Mouse (Mus musculus) adrenal gland, adult 2 months (tissue): ENCODE measurements at regions not wholly inside any gene's neighbourhood (a gene's known extent, or its start where the extent isn't known, plus 50 kb on each side); places are given as distances from the start of the nearest gene placed in this dataset.

ENCODE experiments used
- DNase-seq: peaks from one replicate; pipeline ENCODE4 v3.0.0; 2021

DNA sequence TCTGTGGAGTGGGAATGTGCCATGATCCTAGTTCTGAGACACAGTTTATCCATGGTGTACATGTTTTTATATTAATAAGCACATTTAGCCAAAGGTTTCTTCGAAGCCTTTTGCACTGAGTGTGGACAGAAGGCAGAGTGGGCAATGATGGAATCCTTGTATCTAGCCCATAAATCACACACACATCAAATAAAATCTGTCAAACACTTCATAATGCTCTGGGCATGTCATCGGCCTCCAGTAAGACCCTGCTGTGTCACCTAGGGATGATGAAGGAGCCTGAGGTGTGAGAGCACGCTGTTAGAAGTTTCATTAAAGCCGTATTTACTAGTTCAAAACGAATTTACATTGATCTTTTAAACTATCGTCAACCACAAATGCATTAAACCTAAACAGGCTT is 331.7 kb downstream of the Setd4 start:
- no peak for DNase-seq

GRCm38 (mm10) chr16:93264061-93264585 is 339.7 kb downstream of the Setd4 start:
- DNase-seq = no peak

- no peak for DNase-seq
Observed at GRCm38 (mm10) chr16:93263141-93263815, 340.6 kb downstream of the Setd4 start.

- DNase-seq = peak; percentile 40
Observed at GRCm38 (mm10) chr16:93246825-93247224, 357.0 kb downstream of the Setd4 start.

DNA sequence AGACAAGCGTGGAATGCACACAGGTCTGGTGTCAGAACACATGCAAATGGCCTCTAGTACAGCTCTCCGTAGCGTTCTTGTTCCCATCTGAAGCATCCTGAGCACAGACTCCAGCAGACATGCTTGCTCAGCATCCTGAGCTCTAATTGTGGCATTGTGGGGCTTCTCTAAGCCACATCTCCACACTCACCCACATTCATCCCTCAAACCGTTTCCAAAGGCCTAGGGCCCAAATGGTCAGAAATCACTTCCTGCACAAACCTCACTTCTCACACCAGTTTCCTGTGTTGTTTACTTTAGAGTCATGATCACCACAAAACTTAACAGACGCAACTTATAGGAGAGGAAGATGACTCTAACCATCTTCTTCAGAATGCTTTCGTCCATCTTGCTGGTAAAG is 358.1 kb downstream of the Setd4 start:
- DNase-seq = no peak

GRCm38 (mm10) chr16:93238898-93239297 is 365.0 kb downstream of the Setd4 start:
- DNase-seq = no peak

GRCm38 (mm10) chr16:93238326-93238725 is 365.5 kb downstream of the Setd4 start:
- no peak for DNase-seq

GRCm38 (mm10) chr16:93225644-93226043 is 378.2 kb downstream of the Setd4 start:
- DNase-seq = no peak

DNA sequence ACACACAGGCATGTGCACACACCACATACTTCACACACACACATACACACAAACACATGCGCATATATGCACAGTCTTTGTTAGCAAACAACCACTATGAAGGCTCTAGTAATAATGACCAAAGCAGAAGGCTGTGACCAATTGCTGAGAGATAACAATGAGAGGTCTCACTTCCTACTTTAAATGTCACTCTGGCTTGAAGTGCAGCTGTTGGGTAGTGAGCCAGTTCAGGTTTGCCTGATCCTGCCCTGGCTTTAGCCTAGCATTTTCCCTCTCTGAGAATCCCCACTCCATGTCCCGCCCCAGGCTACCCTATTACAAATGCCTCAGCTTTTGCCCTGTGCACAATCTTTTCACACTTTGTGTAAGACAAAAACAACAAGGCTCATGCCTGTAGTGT is 378.7 kb downstream of the Setd4 start:
- DNase-seq = no peak

- DNase-seq = no peak
Observed at GRCm38 (mm10) chr16:93219731-93220130, 384.1 kb downstream of the Setd4 start.

DNA sequence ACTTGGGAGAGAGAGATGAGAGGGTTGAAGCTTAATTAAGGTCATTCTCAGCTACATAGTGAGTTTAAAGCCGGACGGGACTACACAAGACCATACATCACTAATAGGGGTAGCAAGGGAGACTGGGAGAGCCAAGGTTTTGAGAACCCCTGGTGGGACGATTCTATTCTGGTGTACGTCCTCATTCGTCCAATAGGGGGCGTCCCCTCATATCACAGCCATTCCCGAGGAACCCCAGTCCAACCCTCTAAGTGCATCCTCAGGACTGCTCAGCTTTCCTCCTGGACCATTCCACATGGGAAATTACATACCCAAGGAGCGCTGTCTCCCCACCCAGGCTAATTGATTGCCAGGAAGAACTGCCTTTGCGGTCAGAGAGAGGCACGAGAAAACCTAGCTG is 385.5 kb downstream of the Setd4 start:
- no peak for DNase-seq

- DNase-seq = no peak
Observed at GRCm38 (mm10) chr16:93217600-93218226, 386.1 kb downstream of the Setd4 start.

DNA sequence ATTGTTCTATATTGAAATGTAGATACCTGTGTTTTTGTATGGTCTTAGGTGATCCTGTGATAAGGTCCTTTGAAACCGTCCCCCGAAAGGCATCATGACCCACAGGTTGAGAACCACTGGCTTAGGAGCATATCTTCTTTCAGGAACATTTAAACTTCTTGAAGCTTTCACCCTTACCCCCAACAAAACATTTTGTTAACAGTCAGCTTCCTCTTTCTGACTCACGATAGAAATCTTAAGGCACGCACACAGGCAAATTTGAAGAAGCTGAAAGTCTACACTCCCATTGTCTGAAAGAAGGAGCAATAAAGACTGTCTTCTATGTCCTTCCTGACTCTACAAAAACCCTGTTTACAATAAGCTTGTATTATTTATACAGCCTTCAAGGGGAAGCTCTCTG is 388.2 kb downstream of the Setd4 start:
- DNase-seq = no peak

- no peak for DNase-seq
Observed at GRCm38 (mm10) chr16:93213618-93214017, 387.7 kb upstream of the Runx1 start.

DNA sequence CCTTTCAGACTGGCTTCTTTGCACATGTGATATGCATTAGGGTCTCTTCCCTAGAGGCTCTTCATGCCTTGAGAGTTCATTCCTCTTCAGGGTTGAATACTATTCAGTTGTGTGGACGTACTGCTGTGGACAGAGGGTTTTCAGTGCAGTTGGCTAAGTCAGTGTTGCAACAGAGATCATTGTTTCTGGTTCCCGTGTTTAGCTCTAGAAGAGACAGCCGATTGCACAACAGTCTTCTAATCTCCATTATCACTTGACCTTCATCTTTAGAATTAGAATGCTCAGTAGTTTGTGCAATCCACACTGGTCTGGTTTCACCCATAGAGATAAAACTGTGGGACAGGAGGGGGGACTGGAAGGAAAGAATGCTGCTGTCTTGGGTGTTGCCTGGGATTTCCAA is 381.7 kb upstream of the Runx1 start:
- peak; percentile 17 for DNase-seq

DNA sequence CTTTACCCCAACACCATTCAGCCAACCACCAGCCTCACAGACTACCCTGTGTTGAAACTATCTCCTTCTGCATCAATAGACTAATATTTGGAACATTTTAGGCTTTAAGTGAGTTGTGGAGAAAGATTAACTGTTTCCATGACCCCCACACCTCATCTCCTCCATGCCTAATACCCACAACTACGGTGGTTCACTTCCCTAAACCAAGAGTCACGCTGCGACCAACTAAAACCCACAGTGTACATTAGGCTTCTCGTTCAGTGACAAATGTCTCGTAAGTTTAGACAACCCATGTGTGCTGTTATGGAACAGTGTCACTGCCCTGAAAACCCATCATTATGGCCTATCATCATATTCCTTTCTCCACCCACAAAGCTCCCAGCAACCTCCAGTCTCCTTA is 381.3 kb upstream of the Runx1 start:
- DNase-seq = no peak

GRCm38 (mm10) chr16:93206325-93206724 is 380.4 kb upstream of the Runx1 start:
- no peak for DNase-seq

DNA sequence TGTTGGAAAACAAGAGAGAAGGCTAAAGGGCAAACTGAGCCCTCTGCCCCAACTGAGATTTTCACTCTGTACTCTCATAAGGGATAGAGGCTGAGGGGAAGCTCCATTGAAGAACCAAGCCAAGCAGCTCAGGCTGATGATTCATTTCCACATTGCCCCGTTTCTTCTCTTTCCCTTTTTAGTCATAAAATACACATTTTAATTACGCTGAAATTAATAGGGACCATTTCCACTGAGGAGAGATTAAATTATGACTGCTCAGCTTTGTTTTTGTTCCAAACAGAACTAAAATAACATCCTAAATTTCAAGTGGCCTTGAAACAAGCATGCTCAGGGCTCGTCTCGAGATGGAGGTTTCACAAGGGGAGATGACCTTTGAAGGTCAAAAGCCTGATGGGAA is 378.7 kb upstream of the Runx1 start:
- no peak for DNase-seq

DNA sequence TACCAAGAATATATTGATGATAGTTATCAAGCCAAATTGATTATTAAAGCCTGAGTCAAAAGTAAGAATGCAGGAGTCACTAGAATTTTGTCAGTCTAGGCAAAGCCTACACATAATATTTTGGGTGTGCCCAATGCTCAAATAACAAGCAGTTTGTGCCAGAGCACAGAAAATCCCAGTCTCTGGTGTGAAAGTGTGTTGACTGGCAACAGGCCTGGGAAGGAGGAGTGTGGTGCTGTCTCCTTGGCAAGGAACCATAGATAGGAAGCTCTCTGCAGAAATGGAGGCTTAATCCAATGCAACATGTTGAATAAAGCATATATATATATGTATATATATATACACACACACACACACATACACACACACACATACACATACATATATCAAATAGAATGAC is 376.6 kb upstream of the Runx1 start:
- DNase-seq = no peak

- DNase-seq = no peak
Observed at GRCm38 (mm10) chr16:93197300-93197699, 371.4 kb upstream of the Runx1 start.

DNA sequence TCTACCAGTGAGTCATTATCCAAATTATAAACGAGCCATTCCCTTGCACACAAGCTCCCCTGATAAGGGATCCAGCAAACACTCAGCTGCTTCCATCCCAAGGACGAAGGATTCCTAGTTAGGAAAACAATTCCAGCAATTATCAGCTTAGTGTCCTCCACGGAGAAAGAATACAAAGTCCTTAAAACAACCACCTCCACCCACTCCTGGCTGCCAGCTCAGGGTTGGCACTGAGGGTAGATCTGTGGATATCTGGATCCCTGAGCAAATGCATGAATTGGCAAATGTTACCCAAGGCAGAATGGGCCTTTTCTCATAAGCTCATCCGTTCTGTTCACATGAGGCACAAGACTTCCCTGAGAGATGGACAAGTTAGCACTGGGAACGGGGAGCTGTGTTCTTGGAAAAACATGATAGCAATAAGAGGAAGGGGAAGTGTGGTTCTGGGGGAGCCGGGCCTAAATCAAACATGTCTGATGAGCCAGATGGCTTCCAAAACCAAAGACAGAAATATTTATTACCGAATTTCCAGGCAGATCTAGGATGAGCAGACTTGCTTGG is 368.1 kb upstream of the Runx1 start:
- peak; percentile 30 for DNase-seq

DNA sequence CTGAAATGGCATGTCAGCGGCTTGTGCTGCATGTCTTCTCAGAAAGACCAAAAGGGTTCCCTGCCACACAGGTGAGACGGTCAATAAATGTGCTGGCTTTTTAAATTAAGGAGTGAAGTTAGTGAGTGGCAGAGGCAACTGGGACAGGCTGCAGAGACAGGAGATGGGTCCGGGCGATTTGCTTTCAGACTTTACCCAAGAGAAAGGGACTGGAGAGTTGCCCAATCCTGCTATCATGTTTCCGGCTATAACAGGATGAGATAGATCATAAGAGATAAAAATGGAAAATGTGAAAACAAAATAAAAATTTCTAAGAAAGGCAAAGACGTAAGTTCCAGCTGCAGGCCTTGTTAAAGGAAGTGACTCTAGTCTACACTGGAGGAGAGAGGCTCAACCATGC is 367.3 kb upstream of the Runx1 start:
- no peak for DNase-seq

DNA sequence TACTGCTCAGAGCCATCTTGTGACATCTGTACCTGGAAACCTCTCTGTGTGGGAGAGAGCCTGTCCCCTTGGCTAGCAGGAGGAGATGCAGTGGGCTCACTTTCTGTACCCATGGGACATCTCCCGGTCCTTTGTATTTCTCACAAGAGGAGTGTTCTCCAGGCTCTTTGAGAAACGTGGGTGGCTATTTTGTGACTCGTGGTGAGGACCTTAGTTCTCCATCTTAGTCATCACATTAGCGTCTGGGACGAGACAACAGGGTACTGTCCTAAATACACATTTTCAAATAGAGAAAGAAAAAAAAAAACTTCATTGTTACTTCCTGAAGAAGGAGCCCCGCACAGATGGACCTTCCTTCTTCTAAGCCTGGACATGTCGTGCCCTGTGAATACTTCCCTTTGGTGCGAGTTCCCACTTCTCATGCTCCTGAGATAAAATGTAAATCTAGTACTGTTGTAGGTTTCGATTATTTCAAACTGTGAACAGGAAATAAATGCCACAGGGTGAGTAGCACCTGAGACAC is 366.8 kb upstream of the Runx1 start:
- DNase-seq = no peak
